Mouse (Mus musculus) naive thymus-derived CD4-positive, alpha-beta T cell, adult 5 months (primary cell): ENCODE measurements around the gene Ice1. TPM values are rescaled to one million over a fixed set of nuclear protein-coding genes. Genes with fewer than 3 reads are reported as not detected.

ENCODE experiments used
- polyA plus RNA-seq: library from polyadenylated mRNA; unstranded; fragments of 100-300 nt; shearing (Covaris generic); gene quantifications from one replicate; pipeline ENCODE4 v1.2.1, GENCODE M21; 2017

Gene Ice1
- 41.9 TPM for polyA plus RNA-seq

GRCm38 (mm10) chr13:70637282-70637661 is at the start of gene Ice1:
Gene Ice1, minus strand, starts transcription at chr13:70637634.

Other genes starting within 250 kb of the Ice1 start
- 0.10 TPM for gene Adamts16, start 204.2 kb upstream of the Ice1 start, polyA plus RNA-seq